Mouse (Mus musculus): ENCODE results near the gene Serpina1f. TPM values are rescaled to one million over a fixed set of nuclear protein-coding genes. Genes with fewer than 3 reads are reported as not detected.
"Not testable (repeated sequence)": the region's sequence is repeated elsewhere in the genome, so short reads cannot be mapped to it uniquely, and the experiment has no call there.

The Serpina1f gene
- polyA plus RNA-seq, 1 experiment from 2014 or later = not detected

DNA sequence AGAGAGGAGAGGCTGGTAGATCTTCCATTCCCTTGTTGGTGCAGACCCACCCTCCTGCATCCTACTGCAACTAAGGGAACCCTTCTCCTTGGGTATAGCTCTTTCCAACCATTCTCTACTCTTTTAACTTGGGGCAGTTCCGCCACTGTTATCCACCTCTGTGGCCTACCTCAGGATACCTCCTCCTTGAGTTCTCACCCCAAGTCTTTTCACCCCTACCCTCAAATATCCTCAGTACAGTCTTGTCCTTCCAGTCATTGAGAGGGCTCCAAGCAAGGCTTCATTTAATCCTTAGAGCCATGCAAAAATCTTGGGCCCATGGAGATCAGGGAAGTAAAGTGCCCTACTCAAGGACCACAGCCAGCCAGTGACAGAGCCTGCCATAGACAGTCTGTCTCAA lies 19.3 kb downstream of the Serpina1f start, which contains the start of gene Serpina16:
Gene Serpina16, minus strand, starts transcription at position 101 of the 400 bp plus-strand sequence.
- Histone ChIP-seq H3K9me3 (replicated peaks; ENCODE audit: control insufficient read depth, low read length) (no peaks in the 10 kb centered on the region), H3K36me3 (ENCODE audit: control insufficient read depth, insufficient read depth, low read length) (no peaks in the 10 kb centered on the region), H3K27me3 (ENCODE audit: control insufficient read depth, insufficient read depth, low read length) (no peaks in the 10 kb centered on the region), H3K4me3 (ENCODE audit: low read depth, low read length) (no peak within 1 kb of the TSS), H3K4me2 (no peak within 1 kb of the TSS), H3K9ac (ENCODE audit: low read depth, low read length) (no peak within 1 kb of the TSS), H3K4me1 (ENCODE audit: control insufficient read depth, insufficient read depth, low read length) (no peaks in the 10 kb centered on the region; the same call in 1 of the 2 replicates), H3K27ac (ENCODE audit: low read depth, low read length) (no peak within 1 kb of the TSS)
- WGBS (ENCODE audit: insufficient replicate concordance) = 85% methylated on average over 1 of the region's 1 CpGs
- ATAC-seq (replicated peaks; ENCODE audit: insufficient number of reproducible peaks, low FRiP score, low TSS enrichment) = no peak

DNA sequence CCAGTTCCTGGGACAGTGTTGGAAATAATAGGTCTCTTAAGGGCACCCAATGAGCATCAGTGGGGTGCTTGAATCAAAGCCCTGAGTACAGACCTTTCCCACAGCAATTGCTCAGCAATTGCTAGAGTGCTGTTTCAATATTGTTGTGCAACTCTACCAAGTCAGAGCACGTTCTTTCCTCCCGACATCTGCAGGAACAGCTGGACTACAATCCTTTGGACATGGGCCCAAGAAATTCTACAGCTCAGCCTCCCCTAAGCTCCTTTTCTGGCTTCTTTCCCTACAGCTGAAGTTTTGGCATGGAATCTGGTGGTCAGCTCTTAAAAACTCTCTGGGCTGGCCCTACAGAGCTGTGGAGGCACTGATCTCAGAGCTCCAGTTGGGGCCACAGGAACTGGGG lies 22.1 kb downstream of the Serpina1f start:
- no peak overlapping the region for H3K27ac ChIP-seq (ENCODE audit: low read depth, low read length)
- no peaks in the 10 kb centered on the region for H3K27me3 ChIP-seq (ENCODE audit: control insufficient read depth, insufficient read depth, low read length)
- no peak for ATAC-seq (replicated peaks; ENCODE audit: insufficient number of reproducible peaks, low FRiP score, low TSS enrichment)
- H3K36me3 ChIP-seq (ENCODE audit: control insufficient read depth, insufficient read depth, low read length) = no peaks in the 10 kb centered on the region
- WGBS (ENCODE audit: insufficient replicate concordance) = 94% methylated on average over 2 of the region's 2 CpGs
- H3K9ac ChIP-seq (ENCODE audit: low read depth, low read length) = no peak overlapping the region
- H3K4me2 ChIP-seq = no peak overlapping the region
- H3K4me1 ChIP-seq (ENCODE audit: control insufficient read depth, insufficient read depth, low read length) = no peaks in the 10 kb centered on the region; the same call in 1 of the 2 replicates
- no peak overlapping the region for H3K4me3 ChIP-seq (ENCODE audit: low read depth, low read length)
- no peaks in the 10 kb centered on the region for H3K9me3 ChIP-seq (replicated peaks; ENCODE audit: control insufficient read depth, low read length)

DNA sequence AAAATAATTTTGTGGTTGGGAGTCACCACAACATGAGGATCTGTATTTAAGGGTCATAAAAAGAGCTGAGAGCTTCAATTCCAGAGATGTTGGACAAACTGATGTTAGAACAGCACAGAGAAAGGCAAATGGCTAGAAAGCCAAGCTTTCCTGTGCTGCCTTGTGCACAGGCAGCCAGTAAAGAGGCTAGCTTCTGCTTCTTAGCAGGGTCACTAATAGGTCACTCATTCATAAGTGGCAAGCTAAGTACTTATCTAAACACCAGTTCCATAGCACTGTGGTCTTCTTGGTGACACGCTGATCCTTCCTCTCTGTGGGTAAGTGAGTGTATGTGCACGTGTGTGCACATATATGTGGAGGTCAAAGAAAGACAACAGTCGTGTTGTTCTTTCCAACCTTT lies 23.8 kb downstream of the Serpina1f start:
- Histone ChIP-seq H3K36me3 (ENCODE audit: control insufficient read depth, insufficient read depth, low read length) (no peaks in the 10 kb centered on the region), H3K27ac (ENCODE audit: low read depth, low read length) (no peak overlapping the region), H3K4me1 (ENCODE audit: control insufficient read depth, insufficient read depth, low read length) (no peaks in the 10 kb centered on the region; the same call in 1 of the 2 replicates), H3K4me3 (ENCODE audit: low read depth, low read length) (no peak overlapping the region), H3K9me3 (replicated peaks; ENCODE audit: control insufficient read depth, low read length) (no peaks in the 10 kb centered on the region), H3K4me2 (no peak overlapping the region), H3K27me3 (ENCODE audit: control insufficient read depth, insufficient read depth, low read length) (no peaks in the 10 kb centered on the region), H3K9ac (ENCODE audit: low read depth, low read length) (no peak overlapping the region)
- ATAC-seq (replicated peaks; ENCODE audit: insufficient number of reproducible peaks, low FRiP score, low TSS enrichment) = no peak
- WGBS (ENCODE audit: insufficient replicate concordance) = 71% methylated on average over 3 of the region's 3 CpGs

GRCm38 (mm10) chr12:103670964-103671363 lies 24.4 kb downstream of the Serpina1f start:
- Histone ChIP-seq H3K9me3 (replicated peaks; ENCODE audit: control insufficient read depth, low read length) (no peaks in the 10 kb centered on the region), H3K4me3 (ENCODE audit: low read depth, low read length) (no peak overlapping the region), H3K9ac (ENCODE audit: low read depth, low read length) (no peak overlapping the region), H3K4me2 (no peak overlapping the region), H3K27ac (ENCODE audit: low read depth, low read length) (no peak overlapping the region), H3K4me1 (ENCODE audit: control insufficient read depth, insufficient read depth, low read length) (no peaks in the 10 kb centered on the region; the same call in 1 of the 2 replicates), H3K27me3 (ENCODE audit: control insufficient read depth, insufficient read depth, low read length) (no peaks in the 10 kb centered on the region), H3K36me3 (ENCODE audit: control insufficient read depth, insufficient read depth, low read length) (no peaks in the 10 kb centered on the region)
- no peak for ATAC-seq (replicated peaks; ENCODE audit: insufficient number of reproducible peaks, low FRiP score, low TSS enrichment)
- 31% methylated on average over 2 of the region's 2 CpGs for WGBS (ENCODE audit: insufficient replicate concordance)

- Histone ChIP-seq H3K27me3 (ENCODE audit: control insufficient read depth, insufficient read depth, low read length) (no peaks in the 10 kb centered on the region), H3K27ac (ENCODE audit: low read depth, low read length) (no peak overlapping the region), H3K9ac (ENCODE audit: low read depth, low read length) (no peak overlapping the region), H3K4me1 (ENCODE audit: control insufficient read depth, insufficient read depth, low read length) (no peaks in the 10 kb centered on the region; the same call in 1 of the 2 replicates), H3K4me3 (ENCODE audit: low read depth, low read length) (no peak overlapping the region), H3K36me3 (ENCODE audit: control insufficient read depth, insufficient read depth, low read length) (no peaks in the 10 kb centered on the region), H3K9me3 (replicated peaks; ENCODE audit: control insufficient read depth, low read length) (no peaks in the 10 kb centered on the region), H3K4me2 (no peak overlapping the region)
- 80% methylated on average over 5 of the region's 5 CpGs for WGBS (ENCODE audit: insufficient replicate concordance)
- ATAC-seq (replicated peaks; ENCODE audit: insufficient number of reproducible peaks, low FRiP score, low TSS enrichment) = no peak
These were observed 25.0 kb downstream of the Serpina1f start for GRCm38 (mm10) chr12:103670344-103670743.

- no peak for ATAC-seq (replicated peaks; ENCODE audit: insufficient number of reproducible peaks, low FRiP score, low TSS enrichment)
- no peak overlapping the region for H3K27ac ChIP-seq (ENCODE audit: low read depth, low read length)
- H3K4me1 ChIP-seq (ENCODE audit: control insufficient read depth, insufficient read depth, low read length) = no peaks in the 10 kb centered on the region
- H3K27me3 ChIP-seq (ENCODE audit: control insufficient read depth, insufficient read depth, low read length) = no peaks in the 10 kb centered on the region
- no peak overlapping the region for H3K4me3 ChIP-seq (ENCODE audit: low read depth, low read length)
- no peaks in the 10 kb centered on the region for H3K36me3 ChIP-seq (ENCODE audit: control insufficient read depth, insufficient read depth, low read length)
- no peak overlapping the region for H3K4me2 ChIP-seq
- 87% methylated on average over 3 of the region's 3 CpGs for WGBS (ENCODE audit: insufficient replicate concordance)
- H3K9me3 ChIP-seq (replicated peaks; ENCODE audit: control insufficient read depth, low read length) = no peaks in the 10 kb centered on the region
- no peak overlapping the region for H3K9ac ChIP-seq (ENCODE audit: low read depth, low read length)
These were observed 30.0 kb downstream of the Serpina1f start for GRCm38 (mm10) chr12:103665286-103665685.

- H3K4me1 ChIP-seq (ENCODE audit: control insufficient read depth, insufficient read depth, low read length); H3K36me3 ChIP-seq (ENCODE audit: control insufficient read depth, insufficient read depth, low read length); H3K4me2 ChIP-seq; H3K4me3 ChIP-seq (ENCODE audit: low read depth, low read length); H3K27me3 ChIP-seq (ENCODE audit: control insufficient read depth, insufficient read depth, low read length); ATAC-seq (replicated peaks; ENCODE audit: insufficient number of reproducible peaks, low FRiP score, low TSS enrichment); H3K27ac ChIP-seq (ENCODE audit: low read depth, low read length); H3K9me3 ChIP-seq (replicated peaks; ENCODE audit: control insufficient read depth, low read length); H3K9ac ChIP-seq (ENCODE audit: low read depth, low read length): not testable (repeated sequence)
These were observed 33.3 kb downstream of the Serpina1f start for GRCm38 (mm10) chr12:103662053-103662452.

DNA sequence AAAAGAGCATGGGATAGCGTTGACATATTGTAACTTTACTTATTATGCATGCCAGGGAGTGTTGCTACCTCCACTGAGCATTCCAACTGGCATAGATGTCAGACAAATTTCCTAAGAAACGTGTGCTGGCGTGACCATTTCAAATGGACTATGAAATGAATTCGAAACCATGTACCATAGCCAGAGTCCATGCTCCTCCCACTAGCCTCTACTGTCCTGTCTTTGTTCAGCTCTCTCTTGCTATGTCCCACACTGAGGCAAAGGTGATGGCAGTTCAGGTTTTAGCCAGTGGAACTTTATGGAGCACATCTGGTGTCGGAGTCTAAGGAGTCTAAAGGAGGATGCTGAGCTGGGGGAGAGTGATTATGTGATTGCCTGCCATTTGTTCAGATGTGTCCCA lies 35.3 kb downstream of the Serpina1f start:
- Histone ChIP-seq H3K36me3 (ENCODE audit: control insufficient read depth, insufficient read depth, low read length) (no peaks in the 10 kb centered on the region), H3K4me2 (no peak overlapping the region), H3K27ac (ENCODE audit: low read depth, low read length) (no peak overlapping the region), H3K9me3 (replicated peaks; ENCODE audit: control insufficient read depth, low read length) (no peaks in the 10 kb centered on the region), H3K4me3 (ENCODE audit: low read depth, low read length) (no peak overlapping the region), H3K4me1 (ENCODE audit: control insufficient read depth, insufficient read depth, low read length) (no peaks in the 10 kb centered on the region), H3K27me3 (ENCODE audit: control insufficient read depth, insufficient read depth, low read length) (no peaks in the 10 kb centered on the region), H3K9ac (ENCODE audit: low read depth, low read length) (no peak overlapping the region)
- 84% methylated on average over 5 of the region's 5 CpGs for WGBS (ENCODE audit: insufficient replicate concordance)
- ATAC-seq (replicated peaks; ENCODE audit: insufficient number of reproducible peaks, low FRiP score, low TSS enrichment) = no peak

DNA sequence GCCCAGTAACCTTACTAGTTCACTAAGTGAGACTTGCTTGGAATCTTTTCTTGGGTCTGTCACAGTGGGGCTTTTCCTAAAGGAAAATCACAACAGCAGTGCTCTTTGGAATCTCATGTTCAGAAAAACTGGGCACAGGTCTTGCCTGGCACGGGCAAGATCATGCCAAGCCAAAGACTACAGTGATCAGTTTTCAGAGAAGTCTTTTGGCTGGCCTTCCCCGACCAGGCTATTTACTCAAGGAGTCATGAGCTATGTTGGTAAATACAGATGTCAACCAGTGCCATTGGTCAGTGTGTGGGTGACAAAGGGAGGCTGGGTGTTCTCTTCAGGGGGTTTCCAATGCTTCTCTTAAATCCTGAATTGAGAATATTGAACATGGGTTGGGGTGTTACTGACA lies 36.2 kb downstream of the Serpina1f start:
- no peak overlapping the region for H3K9ac ChIP-seq (ENCODE audit: low read depth, low read length)
- H3K4me2 ChIP-seq = no peak overlapping the region
- WGBS (ENCODE audit: insufficient replicate concordance) = 74% methylated on average over 2 of the region's 2 CpGs
- no peak for ATAC-seq (replicated peaks; ENCODE audit: insufficient number of reproducible peaks, low FRiP score, low TSS enrichment)
- H3K4me1 ChIP-seq (ENCODE audit: control insufficient read depth, insufficient read depth, low read length) = no peaks in the 10 kb centered on the region
- H3K27me3 ChIP-seq (ENCODE audit: control insufficient read depth, insufficient read depth, low read length) = no peaks in the 10 kb centered on the region
- no peaks in the 10 kb centered on the region for H3K9me3 ChIP-seq (replicated peaks; ENCODE audit: control insufficient read depth, low read length)
- H3K36me3 ChIP-seq (ENCODE audit: control insufficient read depth, insufficient read depth, low read length) = no peaks in the 10 kb centered on the region
- H3K4me3 ChIP-seq (ENCODE audit: low read depth, low read length) = no peak overlapping the region
- H3K27ac ChIP-seq (ENCODE audit: low read depth, low read length) = no peak overlapping the region
